Mouse (Mus musculus): ENCODE measurements around the gene Zfp512b. TPM values are rescaled to one million over a fixed set of nuclear protein-coding genes. Genes with fewer than 3 reads are reported as not detected.

The Zfp512b gene
- total and polyA plus RNA-seq, 3 experiments = 11.0 to 26.8 (median 16.6) TPM

DNA sequence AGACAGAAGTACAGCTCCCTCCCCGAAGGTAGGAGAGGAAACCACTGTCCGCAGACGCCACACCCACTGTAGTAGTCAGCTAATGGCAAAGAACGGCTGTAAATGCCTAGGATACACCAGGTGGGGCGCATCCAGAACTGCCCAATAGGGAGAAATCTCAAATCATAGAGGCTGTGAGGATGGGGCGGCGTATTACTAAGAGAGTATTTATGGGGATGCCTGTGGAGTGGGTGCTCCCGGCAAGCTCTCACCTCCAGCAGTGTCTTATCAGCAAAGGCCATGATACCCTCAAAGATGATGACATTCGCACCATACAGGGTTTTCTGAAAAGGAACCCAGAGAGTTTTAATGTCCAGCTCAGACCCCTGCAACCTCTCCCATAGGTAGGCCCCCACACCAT lies 18.6 kb downstream of the Zfp512b start:
- dilution Hi-C loops (cut with MboI; ENCODE audit: extremely low pct_ligation_motif_present, extremely low pct_unique_long_range_greater_than_20kb, low sequenced_read_pairs) = no loop called here
- H3K4me2 ChIP-seq (ENCODE audit: insufficient read depth, low read depth, poor library complexity, severe bottlenecking) = no peak overlapping the region
- no peak for DNase-seq (ENCODE audit: extremely low read depth)
- in situ Hi-C loops (cut with MboI; ENCODE audit: low pct_ligation_motif_present, low pct_unique_long_range_greater_than_20kb, low sequenced_read_pairs) = no loop called here
- H3K9me3 ChIP-seq (replicated peaks; ENCODE audit: low read length) = no peaks in the 10 kb centered on the region
- no peak overlapping the region for H3K27ac ChIP-seq (ENCODE audit: insufficient read depth, low read depth)
- no peak overlapping the region for H3K4me3 ChIP-seq (replicated peaks in 1 of 3; ENCODE audit: low read depth in 2 of 3, low read length in 2 of 3, poor library complexity in 1 of 3)
- no peaks in the 10 kb centered on the region for H3K79me2 ChIP-seq (replicated peaks; ENCODE audit: control insufficient read depth, extremely low read depth, insufficient read depth, poor library complexity, severe bottlenecking)
- peaks cover 0 to 3% of the 10 kb centered on the region in 2 experiments; a peak in 1 of 4 replicates for H3K4me1 ChIP-seq (ENCODE audit: control insufficient read depth in 1 of 2, insufficient read depth in 2 of 2)
- peaks cover 46 to 76% of the 10 kb centered on the region in 2 experiments for H3K36me3 ChIP-seq (replicated peaks in 1 of 2; ENCODE audit: control insufficient read depth in 1 of 2, insufficient read depth in 1 of 2, low read length in 1 of 2)
- no peaks in the 10 kb centered on the region for H3K27me3 ChIP-seq (replicated peaks)
- no peak overlapping the region for H3K9ac ChIP-seq (ENCODE audit: insufficient read depth, low read depth)
- TF ChIP-seq ETS1 (conservative IDR thresholded peaks at IDR 0.05; ENCODE audit: low read depth, low read length) (no peak), SIN3A (IDR thresholded peaks at IDR 0.05; ENCODE audit: low read length) (no peak), IRF4 (IDR thresholded peaks at IDR 0.05; ENCODE audit: low read depth, low read length) (no peak), RCOR1 (conservative IDR thresholded peaks at IDR 0.05; ENCODE audit: low read depth, low read length) (no peak)

DNA sequence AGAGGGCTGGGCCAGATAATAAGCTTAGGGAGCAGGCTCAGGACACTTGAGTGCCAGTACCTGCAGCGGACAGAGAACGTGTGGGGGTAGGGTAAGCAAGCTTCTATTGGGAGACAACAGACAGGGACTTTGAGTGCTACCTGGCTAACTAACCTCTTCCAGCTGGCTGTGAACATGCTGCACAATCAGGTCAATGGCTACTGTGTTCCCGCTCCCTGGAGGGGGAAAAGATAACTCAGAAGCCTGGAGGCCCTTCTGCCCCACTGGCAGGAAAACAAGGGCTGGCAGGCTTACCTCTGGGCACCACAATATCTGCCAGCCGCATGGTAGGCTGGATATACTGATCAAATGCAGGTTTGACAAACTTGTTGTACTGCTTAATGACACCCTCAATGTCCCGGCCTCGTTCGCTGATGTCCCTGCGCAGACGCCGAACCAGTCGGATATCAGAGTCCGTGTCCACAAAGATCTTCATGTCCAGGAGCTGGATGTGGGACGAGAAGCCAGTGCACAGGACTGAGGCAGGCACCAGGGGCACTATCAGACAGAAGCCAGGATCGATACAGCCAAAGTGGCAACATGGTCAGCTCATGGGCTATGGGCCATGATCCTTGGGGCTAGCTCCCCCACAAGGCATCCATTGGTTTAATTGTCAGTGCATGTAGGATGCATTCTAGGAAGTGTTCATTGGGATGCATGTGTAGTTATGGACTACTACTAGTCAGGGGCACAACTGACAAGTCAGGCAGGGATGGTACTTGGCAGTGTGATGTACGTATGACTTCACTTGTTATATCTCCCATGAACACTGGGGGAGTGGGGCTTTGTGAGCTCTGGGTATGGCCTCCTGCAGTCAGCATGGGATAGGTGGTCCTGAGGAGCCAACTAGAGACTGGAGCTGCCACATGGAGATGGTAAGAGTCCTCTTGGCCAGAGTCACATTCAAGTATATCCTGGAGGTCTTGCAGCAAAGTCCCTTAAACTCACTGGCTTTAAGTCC lies 19.4 kb downstream of the Zfp512b start:
- H3K79me2 ChIP-seq (replicated peaks; ENCODE audit: control insufficient read depth, extremely low read depth, insufficient read depth, poor library complexity, severe bottlenecking) = no peaks in the 10 kb centered on the region
- dilution Hi-C loops (cut with MboI; ENCODE audit: extremely low pct_ligation_motif_present, extremely low pct_unique_long_range_greater_than_20kb, low sequenced_read_pairs) = no loop called here
- H3K4me2 ChIP-seq (ENCODE audit: insufficient read depth, low read depth, poor library complexity, severe bottlenecking) = no peak overlapping the region
- DNase-seq (ENCODE audit: extremely low read depth) = no peak
- peaks cover 0 to 7% of the 10 kb centered on the region in 2 experiments; a peak in 2 of 4 replicates for H3K4me1 ChIP-seq (ENCODE audit: control insufficient read depth in 1 of 2, insufficient read depth in 2 of 2)
- H3K27ac ChIP-seq (ENCODE audit: insufficient read depth, low read depth) = no peak overlapping the region
- no peak overlapping the region for H3K4me3 ChIP-seq (replicated peaks in 1 of 3; ENCODE audit: low read depth in 2 of 3, low read length in 2 of 3, poor library complexity in 1 of 3)
- H3K27me3 ChIP-seq (replicated peaks) = no peaks in the 10 kb centered on the region
- H3K9ac ChIP-seq (ENCODE audit: insufficient read depth, low read depth) = no peak overlapping the region
- TF ChIP-seq MXI1 (IDR thresholded peaks at IDR 0.05; ENCODE audit: low read depth, low read length) = no peak
- TF ChIP-seq RAD21 (IDR thresholded peaks at IDR 0.05; ENCODE audit: low read depth, low read length) = no peak
- TF ChIP-seq ELF1 (IDR thresholded peaks at IDR 0.05; ENCODE audit: low read depth, low read length) = no peak
- TF ChIP-seq SIN3A (IDR thresholded peaks at IDR 0.05; ENCODE audit: low read length) = no peak
- peaks cover 46 to 76% of the 10 kb centered on the region in 2 experiments for H3K36me3 ChIP-seq (replicated peaks in 1 of 2; ENCODE audit: control insufficient read depth in 1 of 2, insufficient read depth in 1 of 2, low read length in 1 of 2)
- H3K9me3 ChIP-seq (replicated peaks; ENCODE audit: low read length) = no peaks in the 10 kb centered on the region
- in situ Hi-C loops (cut with MboI; ENCODE audit: low pct_ligation_motif_present, low pct_unique_long_range_greater_than_20kb, low sequenced_read_pairs) = no loop called here

- dilution Hi-C loops (cut with MboI; ENCODE audit: extremely low pct_ligation_motif_present, extremely low pct_unique_long_range_greater_than_20kb, low sequenced_read_pairs) = no loop called here
- no peaks in the 10 kb centered on the region for H3K9me3 ChIP-seq (replicated peaks; ENCODE audit: low read length)
- in situ Hi-C loops (cut with MboI; ENCODE audit: low pct_ligation_motif_present, low pct_unique_long_range_greater_than_20kb, low sequenced_read_pairs) = no loop called here
- H3K4me3 ChIP-seq (replicated peaks in 1 of 3; ENCODE audit: low read depth in 2 of 3, low read length in 2 of 3, poor library complexity in 1 of 3) = no peak overlapping the region
- no peak for DNase-seq (ENCODE audit: extremely low read depth)
- H3K27ac ChIP-seq (ENCODE audit: insufficient read depth, low read depth) = no peak overlapping the region
- no peaks in the 10 kb centered on the region for H3K27me3 ChIP-seq (replicated peaks)
- H3K36me3 ChIP-seq (replicated peaks in 1 of 2; ENCODE audit: control insufficient read depth in 1 of 2, insufficient read depth in 1 of 2, low read length in 1 of 2) = peaks cover 46 to 81% of the 10 kb centered on the region in 2 experiments
- H3K4me2 ChIP-seq (ENCODE audit: insufficient read depth, low read depth, poor library complexity, severe bottlenecking) = no peak overlapping the region
- no peak overlapping the region for H3K9ac ChIP-seq (ENCODE audit: insufficient read depth, low read depth)
- TF ChIP-seq USF1 (IDR thresholded peaks at IDR 0.05; ENCODE audit: low read depth, low read length) = no peak
- no peaks in the 10 kb centered on the region for H3K79me2 ChIP-seq (replicated peaks; ENCODE audit: control insufficient read depth, extremely low read depth, insufficient read depth, poor library complexity, severe bottlenecking)
- H3K4me1 ChIP-seq (ENCODE audit: control insufficient read depth in 1 of 2, insufficient read depth in 2 of 2) = peaks cover 0 to 7% of the 10 kb centered on the region in 2 experiments; a peak in 2 of 4 replicates
Measured at GRCm38 (mm10) chr2:181571941-181572670, 20.5 kb downstream of the Zfp512b start.

Measured in CH12.LX (cell line).